Mouse (Mus musculus) limb, embryonic 10.5 days (tissue): Measurements from ENCODE around the gene Bpgm. TPM values are rescaled to one million over a fixed set of nuclear protein-coding genes. Genes with fewer than 3 reads are reported as not detected.

Experiments used
- DNase-seq: peaks from one replicate; pipeline ENCODE4 v3.0.0-alpha.2; 2017; ENCODE audit warnings: low spot score
- H3K27ac ChIP-seq: fragments of 300-500 bp; sonication (generic); 2 replicates; pipeline ENCODE4 v1.5.1; 2016; ENCODE audit warnings: mild to moderate bottlenecking
- H3K27me3 ChIP-seq: fragments of 300-500 bp; sonication (generic); 2 replicates; pipeline ENCODE4 v1.6.1; 2016; ENCODE audit warnings: low read depth, mild to moderate bottlenecking; ENCODE audit not compliant: poor library complexity, severe bottlenecking
- H3K36me3 ChIP-seq: fragments of 300-500 bp; sonication (generic); 2 replicates; pipeline ENCODE4 v1.6.1; 2016; ENCODE audit warnings: mild to moderate bottlenecking, moderate library complexity
- H3K4me1 ChIP-seq: fragments of 300-500 bp; sonication (generic); 2 replicates; pipeline ENCODE4 v1.6.1; 2016
- H3K4me3 ChIP-seq: fragments of 300-500 bp; sonication (generic); 2 replicates; pipeline ENCODE4 v1.5.1; 2016; ENCODE audit warnings: mild to moderate bottlenecking, moderate library complexity
- H3K9me3 ChIP-seq: fragments of 300-500 bp; sonication (generic); replicated peaks from 2 replicates; pipeline ENCODE4 v1.6.1; 2016; ENCODE audit warnings: mild to moderate bottlenecking
- WGBS: fragments of 180-500 bp; shearing (Covaris S2); methylation state at CpG from one replicate; pipeline ENCODE4 v1.1.7; 2016; 5-methylcytosine and 5-hydroxymethylcytosine counted together
- polyA plus RNA-seq: library from polyadenylated mRNA; unstranded; fragments of >200 nt; fragmentation: Nextera tagmentation; extraction: Ambion mirVana; gene quantifications from 2 replicates; pipeline ENCODE4 v1.2.1, GENCODE M21; 2016

Bpgm gene
- polyA plus RNA-seq = 46.7 and 49.5 TPM in 2 replicates

- H3K36me3 ChIP-seq = no peaks in the 10 kb centered on the region
- peaks cover 43% of the 10 kb centered on the region for H3K4me1 ChIP-seq
- H3K27ac ChIP-seq = peak within 1 kb of the TSS; percentile 85
- no peaks in the 10 kb centered on the region for H3K27me3 ChIP-seq
- peak; percentile 94 for DNase-seq
- no peaks in the 10 kb centered on the region for H3K9me3 ChIP-seq
- peak within 1 kb of the TSS; percentile 59 for H3K4me3 ChIP-seq
- WGBS = under 1% methylated on average over 35 of the region's 35 CpGs
Measured at GRCm38 (mm10) chr6:34475974-34476794, at the start of gene Bpgm. Bpgm (plus strand) TSS chr6:34476207.

GRCm38 (mm10) chr6:34439006-34439405, 37.0 kb upstream of the Bpgm start:
- H3K4me1 ChIP-seq = no peaks in the 10 kb centered on the region
- no peak for DNase-seq
- WGBS = 75% methylated on average over 2 of the region's 2 CpGs

GRCm38 (mm10) chr6:34441556-34442257, 34.3 kb upstream of the Bpgm start:
- Histone ChIP-seq H3K27me3 (no peaks in the 10 kb centered on the region), H3K4me3 (no peak overlapping the region), H3K4me1 (no peaks in the 10 kb centered on the region), H3K27ac (no peak overlapping the region), H3K36me3 (no peaks in the 10 kb centered on the region), H3K9me3 (no peaks in the 10 kb centered on the region)
- DNase-seq = no peak
- WGBS = 69% methylated on average over 9 of the region's 9 CpGs

More at GRCm38 (mm10) chr6:34439006-34439405, 37.0 kb upstream of the Bpgm start:
- Histone ChIP-seq H3K27me3 (no peaks in the 10 kb centered on the region), H3K9me3 (no peaks in the 10 kb centered on the region), H3K27ac (no peak overlapping the region), H3K36me3 (no peaks in the 10 kb centered on the region), H3K4me3 (no peak overlapping the region)

- no peaks in the 10 kb centered on the region for H3K4me1 ChIP-seq
- H3K4me3 ChIP-seq = no peak overlapping the region
- 96% methylated on average over 2 of the region's 2 CpGs for WGBS
- no peak for DNase-seq
- no peak overlapping the region for H3K27ac ChIP-seq
- H3K36me3 ChIP-seq = no peaks in the 10 kb centered on the region
- no peaks in the 10 kb centered on the region for H3K27me3 ChIP-seq
- no peaks in the 10 kb centered on the region for H3K9me3 ChIP-seq
Measured at GRCm38 (mm10) chr6:34443791-34444190, 32.2 kb upstream of the Bpgm start.

- Histone ChIP-seq H3K4me1 (no peaks in the 10 kb centered on the region), H3K27me3 (no peaks in the 10 kb centered on the region), H3K9me3 (no peaks in the 10 kb centered on the region), H3K36me3 (no peaks in the 10 kb centered on the region), H3K4me3 (no peak overlapping the region), H3K27ac (no peak overlapping the region)
- peak; percentile 71 for DNase-seq
- WGBS = 13% methylated on average over 2 of the region's 2 CpGs
Measured at GRCm38 (mm10) chr6:34447961-34448360, 28.0 kb upstream of the Bpgm start.

GRCm38 (mm10) chr6:34448696-34449095, 27.3 kb upstream of the Bpgm start:
- Histone ChIP-seq H3K27ac (no peak overlapping the region), H3K36me3 (no peaks in the 10 kb centered on the region), H3K4me1 (no peaks in the 10 kb centered on the region), H3K27me3 (no peaks in the 10 kb centered on the region), H3K9me3 (no peaks in the 10 kb centered on the region), H3K4me3 (no peak overlapping the region)
- DNase-seq = no peak
- 76% methylated on average over 1 of the region's 1 CpGs for WGBS

GRCm38 (mm10) chr6:34452963-34453770, 22.8 kb upstream of the Bpgm start:
- no peak overlapping the region for H3K4me3 ChIP-seq
- H3K27ac ChIP-seq = no peak overlapping the region
- H3K9me3 ChIP-seq = no peaks in the 10 kb centered on the region
- WGBS = 75% methylated on average over 7 of the region's 7 CpGs
- no peaks in the 10 kb centered on the region for H3K27me3 ChIP-seq
- DNase-seq = no peak
- no peaks in the 10 kb centered on the region for H3K36me3 ChIP-seq
- H3K4me1 ChIP-seq = no peaks in the 10 kb centered on the region

GRCm38 (mm10) chr6:34459456-34459855, 16.6 kb upstream of the Bpgm start:
- Histone ChIP-seq H3K36me3 (no peaks in the 10 kb centered on the region), H3K4me3 (no peak overlapping the region), H3K4me1 (no peaks in the 10 kb centered on the region), H3K27me3 (no peaks in the 10 kb centered on the region), H3K27ac (no peak overlapping the region), H3K9me3 (no peaks in the 10 kb centered on the region)
- no peak for DNase-seq

- 58% methylated on average over 4 of the region's 4 CpGs for WGBS
- no peak overlapping the region for H3K27ac ChIP-seq
Measured at GRCm38 (mm10) chr6:34460651-34461050, 15.4 kb upstream of the Bpgm start.

GRCm38 (mm10) chr6:34463582-34463981, 12.4 kb upstream of the Bpgm start:
- H3K27me3 ChIP-seq = no peaks in the 10 kb centered on the region
- H3K4me1 ChIP-seq = no peaks in the 10 kb centered on the region
- no peaks in the 10 kb centered on the region for H3K9me3 ChIP-seq
- no peak for DNase-seq
- no peak overlapping the region for H3K27ac ChIP-seq
- 93% methylated on average over 4 of the region's 4 CpGs for WGBS
- no peaks in the 10 kb centered on the region for H3K36me3 ChIP-seq
- H3K4me3 ChIP-seq = no peak overlapping the region

More at GRCm38 (mm10) chr6:34460651-34461050, 15.4 kb upstream of the Bpgm start:
- no peaks in the 10 kb centered on the region for H3K27me3 ChIP-seq
- H3K36me3 ChIP-seq = no peaks in the 10 kb centered on the region
- no peak for DNase-seq
- no peak overlapping the region for H3K4me3 ChIP-seq
- no peaks in the 10 kb centered on the region for H3K9me3 ChIP-seq
- H3K4me1 ChIP-seq = no peaks in the 10 kb centered on the region

- peaks cover 7% of the 10 kb centered on the region for H3K4me1 ChIP-seq
- no peaks in the 10 kb centered on the region for H3K9me3 ChIP-seq
- no peaks in the 10 kb centered on the region for H3K27me3 ChIP-seq
- H3K27ac ChIP-seq = no peak overlapping the region
- no peaks in the 10 kb centered on the region for H3K36me3 ChIP-seq
- no peak overlapping the region for H3K4me3 ChIP-seq
- 85% methylated on average over 12 of the region's 12 CpGs for WGBS
- no peak for DNase-seq
Measured at GRCm38 (mm10) chr6:34471434-34472110, 4.4 kb upstream of the Bpgm start.

GRCm38 (mm10) chr6:34473346-34473745, 2.7 kb upstream of the Bpgm start:
- 92% methylated on average over 1 of the region's 1 CpGs for WGBS
- no peaks in the 10 kb centered on the region for H3K36me3 ChIP-seq
- H3K4me1 ChIP-seq = peaks cover 20% of the 10 kb centered on the region
- no peaks in the 10 kb centered on the region for H3K9me3 ChIP-seq
- H3K27ac ChIP-seq = no peak overlapping the region
- no peaks in the 10 kb centered on the region for H3K27me3 ChIP-seq
- DNase-seq = no peak
- no peak overlapping the region for H3K4me3 ChIP-seq
